Mouse (Mus musculus) mouse embryonic stem cell (cell line): ENCODE results near the gene Pcca.

Experiments
- in situ Hi-C, 2 experiments: fragments of 300-500 bp; cut with MboI; formaldehyde crosslinking; loops; 1 replicate in 1 of 2; 3 replicates in 1 of 2; pipeline ENCODE4 v1.14.3; 2019 to 2020; ENCODE audit warnings: low sequenced_read_pairs in 2 of 2, low pct_unique_long_range_greater_than_20kb in 1 of 2, mixed read lengths in 1 of 2; ENCODE audit not compliant: unreplicated experiment in 1 of 2

Pcca gene

DNA sequence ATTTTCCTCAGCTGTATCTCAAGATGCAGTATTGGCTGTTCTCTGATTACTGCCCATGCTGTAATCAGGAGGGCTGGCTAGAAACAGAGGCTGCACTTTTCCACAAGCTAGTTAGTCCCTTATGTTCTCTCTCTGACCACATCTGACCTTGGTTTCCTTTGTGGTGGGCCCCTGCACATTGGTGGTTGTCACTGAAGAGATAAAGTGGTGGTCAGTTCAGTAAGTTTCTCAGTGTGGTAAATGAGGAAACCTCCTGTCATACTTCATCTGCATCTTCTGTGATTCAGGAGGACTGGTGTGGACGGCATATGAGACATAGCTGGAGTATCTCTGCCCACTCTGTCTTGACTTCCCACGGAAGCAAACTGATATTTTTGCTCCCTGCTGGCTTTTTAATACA lies 254.1 kb downstream of the Pcca start:
- in situ Hi-C loops = no loop called here

DNA sequence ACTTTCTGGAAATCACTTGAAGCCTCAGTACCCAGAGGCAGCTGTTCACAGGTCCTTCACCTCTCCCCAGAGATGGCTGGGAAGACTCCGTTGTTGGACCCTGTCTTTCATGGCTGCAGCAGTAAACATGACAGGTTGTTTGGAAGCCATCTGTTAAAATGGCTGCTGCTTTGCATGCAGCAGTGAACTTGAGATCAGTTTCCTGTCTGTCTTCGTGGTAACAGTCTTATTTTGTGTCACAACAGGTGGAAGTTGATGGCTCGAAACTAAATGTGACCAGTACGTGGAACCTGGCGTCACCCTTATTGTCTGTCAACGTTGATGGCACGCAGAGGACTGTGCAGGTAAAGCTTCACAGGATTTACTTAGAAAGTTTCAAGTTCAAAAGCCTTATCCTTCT lies 256.0 kb downstream of the Pcca start:
- in situ Hi-C loops = no loop called here

DNA sequence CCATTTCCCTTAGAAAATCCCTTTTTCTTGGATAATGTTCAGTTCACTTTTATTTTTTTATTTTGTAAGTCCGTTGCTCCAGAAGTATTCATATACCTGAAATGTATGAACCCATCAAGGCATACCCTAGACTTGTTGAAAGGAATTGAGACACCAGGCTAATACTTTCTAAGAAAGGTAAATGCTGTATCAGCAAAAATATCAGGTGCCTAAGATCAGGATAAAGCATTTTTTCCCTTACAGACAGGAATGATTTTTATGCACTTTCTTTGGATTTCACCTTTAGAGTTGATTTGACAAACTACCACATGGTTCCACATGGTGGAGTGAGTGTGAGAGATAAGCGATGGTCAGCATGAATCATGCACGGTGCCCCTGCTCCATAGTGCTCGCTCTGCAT lies 259.2 kb downstream of the Pcca start:
- in situ Hi-C loops = no loop called here

DNA sequence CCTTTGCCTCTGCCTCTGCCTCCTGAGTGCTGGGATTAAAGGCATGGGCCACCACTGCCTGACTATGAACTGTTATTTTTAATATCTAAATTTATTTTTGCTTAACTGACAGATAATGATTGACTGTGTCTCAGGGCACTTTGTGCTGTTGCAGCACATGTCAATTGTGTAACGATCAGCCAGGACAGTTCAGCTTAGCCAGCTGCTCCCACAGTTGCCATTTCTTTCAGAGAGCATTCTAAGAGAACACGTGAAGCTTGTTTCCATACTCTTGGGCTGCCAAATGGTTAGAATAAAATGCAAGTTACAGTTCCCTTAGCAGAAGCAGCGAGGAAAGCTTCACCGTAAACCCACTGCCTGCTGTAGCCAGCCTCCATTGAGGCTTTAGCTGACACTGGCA lies 266.2 kb downstream of the Pcca start:
- in situ Hi-C loops = no loop called here

DNA sequence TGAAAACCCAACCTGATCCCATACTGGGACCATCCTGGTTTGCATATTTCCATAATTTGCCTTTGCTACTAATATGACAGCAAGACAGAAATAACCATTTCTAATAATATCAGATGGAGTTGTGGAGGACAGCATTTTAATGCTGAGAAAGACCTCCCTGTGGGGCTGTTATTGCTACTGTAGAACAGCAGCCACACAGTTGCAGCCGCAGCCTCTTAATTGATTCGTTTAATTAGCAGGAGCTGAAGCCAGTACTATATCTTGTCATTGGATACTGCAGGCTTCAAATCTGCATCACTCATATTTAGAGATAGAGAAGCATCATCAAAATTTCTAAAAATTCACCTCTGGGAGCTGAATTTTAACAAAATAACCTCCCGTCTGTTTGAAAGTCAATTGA lies 286.9 kb downstream of the Pcca start:
- in situ Hi-C loops = no loop called here

DNA sequence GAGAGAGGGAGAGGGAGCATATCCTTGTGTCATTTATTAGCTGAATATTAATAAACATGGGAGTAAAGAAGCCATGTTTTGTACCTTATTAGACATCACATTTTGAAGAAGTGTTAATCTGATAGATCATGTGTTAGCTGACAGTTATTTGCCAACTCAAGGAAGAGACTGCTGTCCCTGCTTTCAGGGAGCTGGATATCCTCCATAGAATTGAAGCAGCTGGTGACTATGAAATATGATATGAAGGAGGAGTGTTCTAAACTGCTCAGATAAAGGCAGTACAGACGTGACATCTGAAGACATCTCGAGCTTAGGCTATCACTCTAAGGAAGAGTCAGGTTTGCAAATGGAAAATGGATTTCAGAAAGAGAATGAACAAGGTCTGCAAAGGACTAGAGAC lies 289.7 kb downstream of the Pcca start:
- in situ Hi-C loops = no loop called here

DNA sequence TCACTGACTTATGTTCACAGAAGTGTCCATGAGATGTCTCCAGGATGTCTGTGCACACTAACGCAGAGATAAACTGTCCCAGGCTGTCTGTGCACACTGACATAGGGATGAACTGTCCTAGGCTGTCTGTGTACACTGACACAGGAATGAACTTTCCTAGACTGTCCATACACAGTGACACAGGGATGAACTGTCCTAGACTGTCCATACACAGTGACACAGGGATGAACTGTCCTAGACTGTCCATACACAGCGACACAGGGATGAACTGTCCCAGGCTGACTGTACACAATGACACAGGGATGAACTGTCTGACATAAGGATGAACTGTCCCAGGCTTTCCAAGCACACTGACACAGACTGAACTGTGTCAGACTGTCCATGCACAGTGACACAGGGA lies 291.3 kb downstream of the Pcca start:
- in situ Hi-C loops = no loop called here

DNA sequence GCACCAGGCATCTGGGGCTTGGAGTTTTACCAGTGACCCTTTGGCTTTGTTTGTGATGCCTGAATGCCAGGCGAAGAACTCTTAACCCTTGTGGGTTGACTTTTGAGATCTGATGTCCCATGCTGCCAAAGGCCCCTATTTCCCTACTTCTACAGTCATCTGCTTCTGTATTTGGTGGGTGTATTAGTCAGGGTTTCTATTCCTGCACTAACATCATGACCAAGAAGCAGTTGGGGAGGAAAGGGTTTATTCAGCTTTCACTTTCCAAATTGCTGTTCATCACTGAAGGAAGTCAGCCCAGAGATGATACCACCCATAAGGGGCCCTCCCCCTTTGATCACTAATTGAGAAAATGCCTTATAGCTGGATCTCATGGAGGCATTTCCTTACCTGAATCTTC lies 296.3 kb downstream of the Pcca start:
- in situ Hi-C loops = no loop called here

DNA sequence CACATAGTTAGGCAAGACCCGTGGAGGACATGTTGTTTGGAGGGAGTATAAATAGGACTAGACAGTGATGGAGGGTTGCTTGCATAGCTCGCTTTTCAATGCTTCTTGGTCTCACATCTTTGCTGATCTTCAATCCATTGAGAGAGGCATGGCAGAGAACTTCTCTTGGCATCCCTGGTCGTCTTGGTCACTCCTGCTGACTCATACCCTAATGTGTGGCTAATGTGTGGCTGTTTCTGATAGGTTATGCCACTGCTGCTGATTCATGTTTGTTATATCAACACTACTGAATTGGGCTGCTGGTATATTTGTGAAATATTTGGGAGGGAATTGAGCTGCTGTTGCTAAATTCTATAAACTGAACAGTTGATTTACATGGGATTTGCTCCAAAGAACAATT lies 299.5 kb downstream of the Pcca start:
- in situ Hi-C loops = no loop called here

DNA sequence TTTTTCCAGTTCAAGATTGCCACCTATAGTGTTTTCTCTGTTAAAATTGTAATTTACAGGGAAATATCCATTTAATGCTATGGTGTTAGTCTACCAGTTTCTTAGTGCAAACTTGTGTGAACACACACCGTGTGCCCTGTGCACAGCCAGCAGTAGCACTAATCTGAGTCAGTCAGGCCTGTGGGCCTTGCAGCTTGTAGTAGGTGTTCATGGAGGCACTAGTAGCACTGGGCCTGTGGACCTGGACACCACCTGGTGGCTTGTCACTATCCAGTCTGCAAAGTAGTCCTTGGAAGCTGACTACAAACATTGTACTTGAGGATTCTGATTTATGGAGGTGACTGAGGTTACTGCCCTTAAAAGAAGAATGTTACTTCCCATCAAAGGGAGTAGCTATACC lies 300.6 kb downstream of the Pcca start:
- in situ Hi-C loops = no loop called here

DNA sequence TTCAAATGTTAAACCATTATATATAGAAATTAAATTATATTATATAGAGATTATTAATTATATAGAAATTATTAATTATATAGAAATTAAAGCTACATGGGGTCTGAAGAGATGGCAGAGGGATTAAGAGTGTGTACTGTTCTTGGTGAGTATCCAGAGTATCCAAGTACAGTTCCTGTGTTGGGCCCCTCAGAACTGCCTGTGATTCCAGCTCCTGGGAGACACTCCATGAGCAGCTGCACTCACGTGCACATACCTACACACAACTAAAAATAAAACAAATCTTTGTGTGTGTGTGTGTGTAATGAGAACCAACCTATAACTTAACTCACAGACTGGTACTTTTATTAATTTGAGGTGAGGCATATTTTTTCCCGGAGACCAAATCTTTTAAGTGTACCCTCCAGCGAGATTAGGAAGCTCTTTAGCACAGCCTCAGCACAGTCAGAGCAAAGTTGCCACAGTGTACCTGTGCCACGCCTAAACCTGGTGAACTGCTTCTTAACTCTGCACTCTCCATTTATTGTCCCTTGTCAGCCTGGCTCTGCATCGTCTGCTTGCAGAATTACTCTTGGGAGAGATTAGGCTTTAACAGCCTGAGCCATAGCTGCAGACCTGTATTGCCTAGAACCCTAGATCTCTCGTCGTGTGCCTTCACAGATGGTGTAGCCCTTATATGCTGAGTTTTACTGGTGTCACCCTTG lies 301.5 kb downstream of the Pcca start:
- in situ Hi-C loops = no loop called here

DNA sequence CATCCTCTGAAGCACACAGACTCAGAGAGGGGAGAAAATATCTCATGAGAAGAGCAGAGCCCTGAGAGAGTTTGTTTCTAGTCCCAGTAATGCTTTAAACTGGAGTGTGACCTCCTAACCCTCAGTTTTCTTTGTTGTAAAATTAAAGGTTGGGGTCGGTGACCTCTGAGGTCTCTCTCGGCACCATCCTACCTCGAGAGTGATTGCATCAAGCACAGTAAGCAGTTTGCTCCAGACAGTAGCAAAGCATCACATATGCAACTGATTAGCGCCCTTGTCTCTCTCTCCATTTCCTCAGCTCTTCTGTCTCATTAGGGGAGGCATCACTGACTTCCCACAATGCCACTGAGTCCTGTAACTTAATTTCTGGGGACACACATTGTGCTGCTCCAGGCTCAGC lies 302.1 kb downstream of the Pcca start:
- in situ Hi-C loops = no loop called here

DNA sequence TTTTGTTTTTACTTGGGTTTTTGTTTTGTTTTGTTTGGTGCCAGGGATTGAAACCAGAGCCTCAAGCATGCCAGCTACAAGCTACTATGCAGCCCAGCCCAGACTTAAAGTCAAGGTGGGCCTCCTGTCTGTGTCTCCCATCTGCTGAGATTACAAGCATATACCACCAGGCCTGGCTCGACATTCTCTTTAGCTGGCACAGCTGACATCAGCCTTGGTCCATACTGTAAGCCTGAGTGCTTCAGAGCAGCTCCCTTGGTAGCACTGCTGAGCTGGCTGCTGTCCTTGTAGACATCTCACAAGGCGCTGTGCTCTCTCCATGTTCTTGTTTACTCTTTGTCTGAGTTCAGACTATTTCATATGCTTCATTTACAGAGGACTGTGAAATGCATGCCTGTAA lies 302.9 kb downstream of the Pcca start:
- in situ Hi-C loops = no loop called here

DNA sequence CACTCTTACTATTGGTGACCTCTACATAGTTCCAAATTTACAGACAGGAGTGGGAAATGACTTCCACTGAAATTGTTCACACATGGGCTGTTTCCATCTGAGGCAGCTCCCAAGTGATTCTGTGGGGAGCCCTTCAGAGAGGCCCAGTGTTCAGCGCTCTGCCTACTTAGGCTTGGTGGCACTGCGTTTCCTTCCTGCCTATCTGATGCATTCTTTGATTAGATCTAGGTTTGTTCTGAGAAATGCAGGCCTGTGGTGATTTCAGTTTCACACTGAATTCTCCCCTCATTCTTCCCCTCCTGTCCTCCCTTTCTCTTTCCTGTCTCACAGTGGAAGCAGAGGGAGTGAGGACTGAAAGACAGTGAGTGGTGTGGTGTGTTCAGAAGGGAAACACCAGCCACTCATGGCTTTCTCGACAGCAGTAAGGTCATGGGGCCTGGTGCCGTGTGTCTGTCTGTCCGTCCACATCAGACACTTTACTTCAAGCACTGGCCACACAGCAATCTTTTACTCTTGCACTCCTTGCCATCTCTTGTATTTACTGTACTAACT lies 318.5 kb downstream of the Pcca start:
- in situ Hi-C loops = no loop called here

DNA sequence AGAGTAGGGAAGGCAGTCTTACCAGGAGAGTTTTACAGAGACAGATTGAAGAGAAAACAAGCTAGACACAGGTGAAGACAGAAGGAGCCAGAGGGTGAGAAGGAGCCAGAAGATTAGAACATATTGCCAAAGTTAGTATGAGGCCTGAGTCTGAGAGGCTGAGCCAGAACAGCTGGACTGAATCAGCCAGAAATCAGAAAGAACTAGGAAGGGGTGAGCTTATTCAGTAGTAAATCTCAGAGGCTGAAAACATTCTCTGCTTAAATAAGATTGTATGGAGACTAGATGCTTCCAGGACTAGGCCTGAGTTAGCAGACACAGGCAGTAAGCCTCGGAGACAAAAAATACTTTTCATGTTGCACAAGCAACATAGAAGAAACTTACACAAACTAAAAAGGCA lies 325.7 kb downstream of the Pcca start:
- in situ Hi-C loops = no loop called here

DNA sequence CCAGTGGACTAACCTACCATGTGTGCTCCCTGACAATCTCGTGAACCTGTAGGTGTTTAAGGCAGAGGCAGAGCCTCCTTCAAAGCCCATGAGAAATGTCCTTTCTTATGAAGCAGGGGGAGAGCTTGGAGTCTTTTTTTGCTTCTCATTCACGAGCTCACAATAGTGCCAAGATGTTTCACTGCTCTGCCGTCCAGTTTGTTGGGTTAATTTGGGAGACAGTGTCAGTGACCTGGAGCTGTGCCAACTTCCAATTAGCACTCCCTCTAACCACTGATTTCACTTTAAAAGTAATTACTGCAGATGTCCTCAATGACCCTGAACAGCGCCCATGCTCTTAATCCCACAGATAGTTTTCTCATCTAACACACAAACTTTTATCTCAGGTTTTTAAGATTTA lies 328.5 kb downstream of the Pcca start:
- in situ Hi-C loops = no loop called here

DNA sequence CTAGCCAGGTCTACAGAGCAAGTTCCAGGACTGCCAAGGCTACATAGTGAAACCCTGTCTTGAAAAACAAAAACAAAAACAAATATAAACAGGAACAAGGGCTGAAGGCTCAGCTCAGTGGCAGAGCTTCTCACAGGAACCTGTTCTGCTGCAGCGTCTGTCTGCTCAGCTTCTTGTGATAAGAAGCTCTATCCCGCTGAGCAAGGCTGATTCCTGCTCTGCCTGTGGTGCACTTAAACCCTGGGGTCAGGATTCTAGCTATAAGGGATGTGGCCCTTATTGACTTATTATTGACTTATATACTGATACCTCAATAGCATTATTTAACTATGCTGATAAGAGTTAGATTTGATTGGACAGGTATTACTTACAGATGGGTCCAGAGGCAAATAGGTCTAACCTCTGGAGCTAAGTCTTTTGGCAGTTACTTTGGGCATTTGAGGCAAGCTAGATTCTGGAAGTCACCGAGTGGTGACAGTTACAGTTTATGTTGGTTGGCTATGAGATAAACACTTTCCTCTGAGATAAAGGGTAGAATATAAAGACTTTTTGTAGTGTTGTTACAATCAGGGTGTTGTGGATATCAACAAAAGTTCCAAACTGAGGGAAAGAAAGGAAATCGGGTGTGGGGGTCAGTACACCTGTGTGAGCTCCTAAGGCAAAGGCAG lies 331.5 kb downstream of the Pcca start:
- in situ Hi-C loops = no loop called here

DNA sequence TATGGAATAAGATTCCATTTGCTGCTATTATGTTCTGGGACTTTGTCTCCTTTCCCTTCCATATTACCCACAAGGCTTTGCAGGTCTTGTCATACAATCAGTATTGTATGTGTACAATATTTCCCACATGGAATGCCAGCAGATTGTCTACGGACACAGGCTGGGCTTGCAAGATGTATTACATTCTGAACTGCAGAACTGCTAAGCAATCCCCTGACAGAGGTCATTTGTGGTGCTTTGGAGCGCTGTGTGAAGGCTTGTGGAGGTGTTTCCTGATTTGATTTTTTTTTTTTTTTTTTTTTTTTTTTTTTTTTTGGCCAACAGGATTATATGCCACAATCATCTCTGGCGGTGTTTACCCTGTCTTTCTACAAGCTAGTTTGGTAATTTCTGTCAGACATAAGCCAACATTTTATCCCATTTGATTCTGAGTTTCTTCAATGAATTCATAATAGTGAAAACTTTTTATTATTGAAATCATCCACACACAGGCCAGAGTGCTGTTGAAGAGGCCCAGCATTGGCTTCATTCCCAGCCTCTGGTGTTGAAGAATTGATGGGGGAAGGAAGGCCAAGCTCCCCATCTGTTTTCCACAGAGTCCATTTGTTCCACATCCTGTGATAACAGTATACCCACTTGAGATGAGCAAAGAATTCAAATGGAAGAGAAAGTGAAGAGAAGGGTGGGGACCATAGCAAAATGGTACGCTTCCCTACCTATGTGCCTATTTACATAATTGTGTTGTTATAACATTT lies 333.6 kb downstream of the Pcca start:
- in situ Hi-C loops = no loop called here

DNA sequence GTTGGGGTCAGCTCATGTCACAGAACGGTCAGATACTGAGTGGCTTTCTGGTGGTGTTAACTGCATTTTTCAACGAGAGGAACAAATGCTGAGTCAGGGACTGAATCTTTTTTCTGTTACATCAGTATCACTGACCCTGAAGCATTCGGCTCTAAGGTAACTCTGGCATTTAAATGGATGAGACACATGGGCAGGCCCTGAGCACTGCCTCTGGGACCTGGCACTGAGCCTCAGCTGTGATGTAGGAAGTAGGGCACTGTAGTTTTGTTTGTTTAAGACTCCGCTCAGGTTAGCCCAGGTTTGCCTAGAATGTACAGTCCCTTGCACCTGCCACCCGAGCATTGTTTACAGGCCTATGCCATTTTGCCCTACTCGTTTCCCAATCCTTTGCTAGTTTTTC lies 335.7 kb downstream of the Pcca start:
- in situ Hi-C loops = no loop called here
